Mouse (Mus musculus): ENCODE data around the gene Ascc2.
"Not testable (repeated sequence)": the region's sequence is repeated elsewhere in the genome, so short reads cannot be mapped to it uniquely, and the experiment has no call there.

The Ascc2 gene

DNA sequence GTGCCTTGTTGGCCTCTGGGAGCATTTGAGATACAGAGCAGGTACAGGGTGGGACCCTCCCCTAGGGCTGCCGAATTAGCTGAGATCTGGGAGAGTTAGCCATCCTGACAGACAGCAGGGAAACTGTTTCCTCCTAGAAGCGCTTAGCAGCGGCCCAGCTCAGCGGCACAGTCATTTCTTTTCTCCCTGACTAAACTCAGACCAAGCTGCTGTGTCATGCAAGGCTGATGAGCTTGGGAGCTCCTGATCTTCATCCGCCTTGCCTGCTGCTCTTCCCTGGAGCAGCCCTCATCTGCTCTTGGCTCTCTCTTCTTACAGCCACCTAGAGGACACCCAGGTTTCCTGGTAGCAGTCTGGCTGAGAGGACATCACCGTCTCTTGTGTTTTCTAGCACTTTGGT lies 46.6 kb downstream of the Ascc2 start:
- in situ Hi-C loops (cut with MboI, MseI), result no loop called here

DNA sequence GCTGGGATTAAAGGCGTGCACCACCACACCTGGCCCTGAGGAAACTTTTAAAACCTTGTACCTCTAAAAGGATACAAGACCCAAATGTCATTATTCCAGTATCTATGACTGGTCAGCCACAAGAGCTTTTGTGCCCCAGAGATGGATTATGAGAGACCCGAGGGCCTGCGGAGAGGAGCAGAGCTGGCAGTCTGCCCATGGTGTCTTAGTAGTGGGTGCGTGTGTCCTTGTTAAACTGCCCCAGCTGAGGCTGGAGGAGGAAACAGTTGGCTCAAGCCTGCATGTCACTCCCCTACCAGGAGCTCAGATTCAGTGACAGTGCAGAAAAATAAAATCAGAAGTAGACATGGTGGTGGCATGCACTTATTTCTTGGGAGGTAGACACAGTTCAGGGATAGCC lies 47.5 kb downstream of the Ascc2 start:
- in situ Hi-C loops (cut with MboI, MseI), result no loop called here

DNA sequence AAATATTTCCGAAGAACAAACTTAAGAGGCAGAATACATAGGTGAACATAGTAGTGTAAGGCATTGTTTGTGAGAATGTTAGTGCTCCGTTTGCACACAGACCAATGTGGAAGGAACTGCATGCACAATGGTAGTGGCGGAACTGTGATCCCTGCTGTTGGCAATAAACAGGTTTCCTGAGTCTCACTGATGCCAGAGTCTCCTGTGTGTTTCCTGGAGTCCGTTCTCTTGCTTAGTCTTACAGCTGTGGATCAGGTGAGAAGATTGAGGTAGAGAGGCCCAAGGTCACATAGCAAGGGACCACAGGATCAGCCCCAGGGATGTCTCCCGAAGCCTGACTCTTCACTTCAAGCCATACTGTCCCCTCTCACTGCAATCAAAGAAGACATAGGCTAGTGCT lies 48.0 kb downstream of the Ascc2 start:
- in situ Hi-C loops (cut with MboI, MseI), result no loop called here

DNA sequence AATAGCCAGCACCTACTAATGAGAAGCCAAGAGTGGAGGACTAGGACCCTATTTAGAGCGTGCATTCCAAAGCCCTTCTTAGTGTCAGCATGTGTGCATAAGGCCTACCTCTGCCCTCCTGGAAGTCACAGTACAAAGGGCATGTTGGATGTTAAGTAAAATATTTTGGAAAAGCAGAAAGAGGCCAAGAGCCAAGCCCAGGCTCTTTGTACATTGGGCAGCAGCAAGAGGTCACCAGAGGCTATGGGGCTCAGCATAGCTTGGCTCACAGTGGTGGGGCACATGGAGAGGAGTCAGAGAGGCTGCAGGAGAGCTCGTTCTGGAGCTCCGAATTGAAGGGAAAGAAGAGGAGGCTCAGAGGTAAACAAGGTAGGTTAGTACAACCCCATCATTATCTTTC lies 49.5 kb downstream of the Ascc2 start:
- in situ Hi-C loops (cut with MboI, MseI), result no loop called here

DNA sequence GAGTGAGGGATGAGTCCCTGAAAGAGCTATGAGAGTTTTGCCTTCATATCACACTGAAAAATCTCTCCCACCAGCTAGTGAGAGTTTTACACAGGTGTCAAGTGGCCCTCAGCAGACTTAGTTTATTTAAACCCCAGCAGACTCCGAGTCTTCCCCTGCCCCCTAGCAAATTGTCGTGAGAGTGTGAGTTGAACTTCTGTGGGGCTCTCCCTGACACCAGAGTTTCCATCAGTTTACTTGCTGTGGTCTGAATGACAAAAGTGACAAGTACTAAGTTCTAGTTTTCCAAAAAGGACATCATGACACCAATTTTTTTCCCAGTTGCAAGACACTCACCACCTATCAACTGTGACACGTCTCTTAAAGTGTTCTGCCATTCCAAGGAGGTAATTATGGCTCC lies 50.3 kb downstream of the Ascc2 start:
- in situ Hi-C loops (cut with MboI, MseI), result no loop called here

DNA sequence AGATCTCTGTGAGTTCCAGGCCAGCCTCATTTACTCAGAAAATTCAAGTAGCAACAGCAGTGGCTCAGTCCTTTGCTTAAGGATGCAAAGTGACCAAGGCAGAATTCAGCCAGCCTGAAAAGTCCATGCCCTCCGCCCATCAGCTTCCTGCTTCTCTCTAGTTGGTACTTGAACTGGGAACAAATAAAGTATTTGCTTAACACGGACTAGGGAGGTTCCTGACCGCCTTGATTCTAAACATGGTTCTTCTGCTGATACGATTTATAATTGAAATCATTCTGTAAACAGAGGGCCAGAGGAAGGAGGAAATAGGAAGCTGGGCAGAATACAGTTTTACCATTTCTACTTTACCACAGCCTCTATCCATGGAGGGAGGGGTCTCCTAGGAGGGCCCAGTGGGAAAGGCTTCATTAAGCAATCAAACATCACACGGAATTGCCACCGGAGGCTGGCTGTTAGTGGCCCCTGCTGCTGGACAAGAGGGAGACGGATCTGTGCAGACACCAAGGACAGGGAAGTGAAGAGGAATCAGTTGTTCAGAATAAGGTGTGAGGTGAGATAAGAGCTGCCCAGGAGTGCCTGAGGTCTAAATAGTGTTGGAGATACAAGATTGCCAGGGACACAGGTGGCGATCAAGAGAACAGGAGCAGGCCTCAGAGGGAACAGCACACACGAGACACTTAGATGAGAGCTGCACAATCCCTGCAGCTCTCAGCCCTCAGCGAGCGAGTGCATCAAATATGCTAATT lies 51.3 kb downstream of the Ascc2 start:
- in situ Hi-C loops (cut with MboI, MseI), result no loop called here

DNA sequence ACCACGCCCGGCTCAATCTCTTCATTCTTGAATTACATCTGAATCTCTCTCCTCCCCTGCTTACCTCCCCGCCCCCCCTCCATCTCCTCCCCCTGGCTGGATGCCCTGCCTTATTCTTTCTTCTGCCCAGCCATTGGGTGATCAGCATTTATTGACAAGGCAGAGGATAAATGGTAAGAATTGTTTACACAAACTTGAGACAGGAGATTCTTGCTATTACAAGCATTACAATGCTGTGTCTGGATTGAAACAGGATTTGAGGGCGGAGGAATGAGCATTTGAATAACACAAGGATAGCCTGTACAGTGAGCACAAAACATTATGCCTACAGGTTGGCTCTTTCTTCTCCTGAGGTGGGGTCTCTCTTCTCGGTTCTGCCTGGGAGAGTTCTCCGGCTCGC lies 52.8 kb downstream of the Ascc2 start:
- in situ Hi-C loops (cut with MboI, MseI), result no loop called here

DNA sequence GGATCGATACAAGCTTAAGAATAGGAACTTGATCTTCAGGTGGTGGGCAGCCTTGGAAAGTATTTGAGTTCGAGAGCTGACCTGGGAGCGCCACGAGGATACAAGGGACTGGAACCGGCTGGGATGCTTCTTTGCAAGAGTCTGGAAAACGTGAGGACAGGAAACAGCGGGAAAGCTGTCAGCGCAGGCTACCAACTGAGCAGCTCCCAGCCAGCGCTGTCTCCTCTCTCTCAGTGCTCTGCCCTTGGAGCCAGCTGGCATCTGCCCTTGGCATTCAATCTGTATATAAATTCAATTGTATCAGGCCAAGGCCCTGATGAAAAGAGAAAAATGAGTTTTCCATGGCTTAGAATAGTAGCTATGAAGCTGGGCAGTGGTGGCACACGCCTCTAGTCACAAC lies 53.7 kb downstream of the Ascc2 start:
- in situ Hi-C loops (cut with MboI, MseI), result no loop called here

DNA sequence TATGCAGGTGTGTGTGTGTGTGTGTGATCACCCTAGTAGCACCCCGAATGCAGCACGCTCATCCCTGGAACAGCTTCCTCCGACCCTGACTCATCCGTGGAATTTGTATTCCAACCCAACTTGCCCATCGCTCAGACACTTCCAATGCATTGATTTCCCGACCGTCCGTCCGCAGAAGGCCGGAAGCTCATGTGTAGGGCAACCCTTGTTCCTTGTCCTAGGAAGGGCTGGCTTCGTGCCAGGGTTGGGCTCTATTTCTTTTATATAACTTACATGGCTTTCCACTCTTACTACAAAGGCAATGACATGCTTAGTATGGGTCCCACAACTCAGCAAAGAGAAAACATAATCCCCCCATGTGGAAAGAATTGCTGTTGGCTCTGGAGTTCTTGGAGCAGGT lies 54.6 kb downstream of the Ascc2 start:
- in situ Hi-C loops (cut with MboI, MseI), result no loop called here

DNA sequence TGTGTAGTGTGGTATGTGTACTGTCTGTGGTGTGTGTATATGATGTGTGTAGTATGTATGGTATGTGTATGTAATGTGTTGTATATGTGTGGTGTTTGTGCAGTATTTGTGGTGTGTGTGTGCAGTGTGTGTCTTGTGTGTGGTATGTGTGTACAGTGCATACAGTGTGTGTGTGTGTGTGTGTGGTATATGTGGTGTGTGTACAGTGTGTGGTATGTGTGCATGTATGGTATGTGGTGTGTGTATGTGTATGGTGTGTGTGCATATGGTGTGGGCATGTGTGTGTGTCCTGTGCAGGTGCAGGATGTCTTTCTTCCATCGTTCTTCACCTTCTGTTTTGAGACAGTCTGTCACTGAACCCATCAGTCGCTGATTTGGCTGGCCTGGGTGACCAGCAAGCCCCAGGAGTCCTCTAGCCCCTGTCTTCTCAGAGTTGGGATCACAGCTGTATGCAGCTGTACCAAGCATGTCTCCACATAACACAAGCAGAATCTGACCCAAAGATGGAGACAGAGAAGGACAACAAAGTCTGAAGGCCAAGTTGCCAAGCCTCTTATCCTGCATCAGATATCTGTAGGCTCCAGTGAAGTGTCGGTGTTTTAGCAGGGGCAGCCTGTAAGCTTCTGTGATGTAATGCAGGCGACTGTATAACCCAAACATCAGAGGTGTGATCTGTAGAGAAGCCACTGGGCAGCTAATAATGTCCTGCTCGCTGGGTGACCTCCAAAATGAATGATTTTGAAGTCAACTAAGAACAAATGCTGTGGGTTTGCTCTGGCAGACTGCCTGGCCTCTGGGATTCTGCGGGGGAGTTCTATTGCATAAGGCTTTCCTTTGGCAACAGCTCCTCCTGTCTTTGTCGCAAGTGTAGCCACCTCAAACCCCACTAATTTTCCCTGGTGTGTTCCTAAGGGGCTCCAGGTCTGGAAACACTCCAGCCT lies 59.8 kb downstream of the Ascc2 start:
- in situ Hi-C loops (cut with MboI, MseI), result no loop called here

DNA sequence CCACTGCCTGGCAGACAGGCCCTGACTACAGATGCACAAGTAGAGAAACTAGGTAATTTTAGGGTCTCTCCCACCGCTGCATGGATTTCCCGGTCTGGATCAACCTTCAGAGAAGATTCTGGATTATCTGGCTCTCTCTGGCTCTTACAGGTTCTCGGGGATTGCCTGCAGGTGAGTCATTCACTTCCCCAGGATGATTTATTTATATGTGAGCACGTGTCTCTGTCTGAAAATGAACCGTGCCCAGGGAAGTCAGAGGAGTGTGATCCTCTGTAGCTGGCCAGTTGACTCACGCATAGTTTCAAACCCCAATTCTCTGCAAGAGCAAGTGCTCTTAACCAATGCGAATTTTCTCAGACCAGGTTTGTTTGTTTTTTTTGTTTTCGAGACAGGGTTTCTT lies 63.2 kb downstream of the Ascc2 start:
- in situ Hi-C loops (cut with MboI, MseI), result no loop called here

DNA sequence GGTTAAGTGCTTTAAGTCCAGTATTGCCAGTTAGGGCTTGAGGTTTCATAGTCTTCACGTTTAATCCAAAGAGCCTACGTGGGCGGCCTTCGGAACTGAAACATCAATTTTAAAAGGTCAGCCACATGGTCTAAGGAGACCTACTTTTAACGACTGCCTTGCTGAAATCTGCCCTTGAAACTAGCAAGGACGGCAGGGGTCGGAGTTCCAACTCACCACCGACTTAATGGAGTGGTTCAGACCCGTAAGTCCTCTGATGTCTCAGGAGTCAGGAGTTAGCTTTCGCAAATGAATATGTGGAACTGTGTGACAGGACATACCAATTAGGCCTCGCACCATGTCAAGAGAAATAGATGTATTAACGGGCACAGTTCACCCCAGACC lies 66.1 kb downstream of the Ascc2 start:
- in situ Hi-C loops (cut with MboI, MseI), result no loop called here

DNA sequence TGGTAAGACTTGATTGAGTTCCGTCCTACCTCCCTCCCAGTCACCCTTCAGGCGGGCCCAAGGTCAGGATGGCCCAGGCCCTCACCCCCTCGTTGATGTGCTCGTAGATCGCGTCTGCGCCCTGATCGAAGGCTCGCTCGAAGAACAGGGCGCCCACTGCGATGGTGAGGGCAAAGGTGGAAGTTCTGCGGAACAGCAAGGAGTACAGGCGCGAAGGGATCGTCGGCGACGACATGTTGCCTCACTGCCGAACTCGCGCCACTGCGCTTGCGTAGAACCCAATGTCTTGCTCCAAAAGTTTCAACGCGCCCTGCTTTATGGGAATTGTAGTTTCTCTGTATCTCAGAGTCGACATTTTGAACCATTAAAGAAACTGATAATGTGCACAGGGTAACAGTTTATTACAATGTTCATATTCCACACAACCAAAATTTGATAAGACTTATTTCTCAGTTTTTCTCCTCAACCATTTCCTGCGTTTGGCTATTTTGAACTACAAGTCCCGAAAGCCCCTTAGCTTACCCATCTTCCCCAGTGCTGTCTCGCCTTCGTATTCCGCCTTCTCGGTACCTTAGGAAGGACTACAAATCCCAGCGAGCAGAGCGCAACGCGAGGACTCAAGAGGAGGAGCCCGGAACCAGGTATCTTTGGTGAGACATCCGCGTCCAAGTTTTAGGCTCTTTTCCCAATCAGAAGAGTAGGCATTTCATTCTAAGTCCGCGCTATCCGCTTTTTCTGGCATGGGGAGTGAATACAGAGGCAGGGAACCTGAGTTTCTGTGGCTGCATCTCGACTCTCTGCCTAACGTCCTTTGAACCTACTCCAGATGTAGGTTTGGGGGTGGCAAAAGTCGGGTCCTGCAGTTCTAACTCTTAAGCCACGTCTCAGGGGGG lies 66.8 kb downstream of the Ascc2 start, which contains the start of the genes Uqcr10 and Zmat5:
TSS of gene Uqcr10 (minus strand) at position 271 of the 893 bp plus-strand sequence.
TSS of gene Zmat5 (plus strand) at position 607 of the 893 bp plus-strand sequence.
- in situ Hi-C loops (cut with MboI, MseI), result no loop called here

DNA sequence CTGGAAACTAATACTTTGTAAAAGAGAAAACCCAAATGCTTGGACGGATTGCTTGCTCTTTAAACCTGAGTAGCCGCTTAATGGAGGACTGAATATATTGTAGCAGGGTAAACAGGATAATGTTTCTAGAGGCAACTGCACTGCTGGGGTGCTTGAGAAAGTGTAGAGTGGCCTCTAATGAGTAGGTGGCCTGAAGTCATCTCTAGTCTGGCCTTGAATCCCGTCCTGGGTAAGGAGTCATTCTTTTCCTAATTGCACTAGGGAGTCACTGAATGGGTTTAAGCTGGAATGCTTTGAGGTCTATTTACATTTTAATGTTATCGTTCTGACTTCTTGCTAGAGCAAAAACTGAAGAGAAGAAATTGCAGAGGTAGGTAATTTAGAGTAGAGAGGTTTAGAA lies 67.6 kb downstream of the Ascc2 start:
- in situ Hi-C loops (cut with MboI, MseI), result no loop called here

DNA sequence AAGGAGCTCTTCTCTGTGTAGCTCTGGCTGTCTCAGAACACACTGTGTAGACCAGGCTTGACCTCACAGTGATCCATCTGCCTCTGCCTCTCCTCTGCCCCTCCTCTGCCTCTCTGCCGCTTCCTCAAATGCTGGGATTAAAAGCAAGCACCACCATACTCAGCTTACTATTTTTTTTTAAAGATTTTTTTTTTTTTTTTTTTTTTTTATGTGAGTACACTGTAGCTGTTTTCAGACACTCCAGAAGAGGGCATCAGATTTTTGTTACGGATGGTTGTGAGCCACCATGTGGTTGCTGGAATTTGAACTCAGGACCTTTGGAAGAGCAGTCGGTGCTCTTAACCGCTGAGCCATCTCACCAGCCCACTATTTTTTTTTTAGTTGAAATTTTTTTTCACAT lies 72.6 kb downstream of the Ascc2 start:
- in situ Hi-C loops (cut with MboI, MseI), result not testable (repeated sequence)

DNA sequence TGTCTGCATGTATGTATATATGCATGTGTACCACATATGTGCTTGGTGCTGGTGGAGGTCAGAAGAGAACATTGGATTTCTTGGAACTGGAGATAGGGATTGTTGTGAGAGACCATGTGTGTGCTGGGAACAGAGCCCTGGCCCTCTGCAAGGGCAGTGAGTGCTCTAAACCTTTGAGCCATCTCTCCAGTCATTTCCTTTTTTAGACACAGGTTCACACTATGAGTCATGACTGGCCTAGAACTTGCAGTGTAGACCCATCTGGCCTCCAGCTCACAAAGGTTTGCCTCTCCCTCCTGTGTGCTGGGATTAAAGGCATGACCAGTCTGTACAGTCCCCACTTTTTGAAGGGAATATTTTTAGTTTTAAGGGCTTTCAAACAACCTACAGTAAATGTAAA lies 75.3 kb downstream of the Ascc2 start:
- in situ Hi-C loops (cut with MboI, MseI), result no loop called here

DNA sequence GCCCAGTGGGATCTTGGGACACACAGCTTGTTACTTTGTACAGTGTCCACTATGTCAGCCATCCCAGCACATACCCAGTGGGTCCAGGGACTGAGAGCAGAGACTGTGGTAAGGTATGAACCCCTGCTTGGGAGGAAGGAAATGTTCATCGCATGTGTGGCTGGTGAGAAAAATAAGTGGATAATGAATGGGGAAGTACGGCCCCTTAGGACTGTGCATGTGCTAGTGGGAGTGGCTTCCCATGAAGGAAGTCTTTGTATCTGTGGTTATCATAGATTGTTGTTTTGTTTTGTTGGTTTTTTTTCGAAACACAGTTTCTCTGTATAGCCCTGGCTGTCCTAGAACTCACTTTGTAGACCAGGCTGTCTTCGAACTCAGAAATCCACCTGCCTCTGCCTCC lies 77.2 kb downstream of the Ascc2 start:
- in situ Hi-C loops (cut with MboI, MseI), result no loop called here

DNA sequence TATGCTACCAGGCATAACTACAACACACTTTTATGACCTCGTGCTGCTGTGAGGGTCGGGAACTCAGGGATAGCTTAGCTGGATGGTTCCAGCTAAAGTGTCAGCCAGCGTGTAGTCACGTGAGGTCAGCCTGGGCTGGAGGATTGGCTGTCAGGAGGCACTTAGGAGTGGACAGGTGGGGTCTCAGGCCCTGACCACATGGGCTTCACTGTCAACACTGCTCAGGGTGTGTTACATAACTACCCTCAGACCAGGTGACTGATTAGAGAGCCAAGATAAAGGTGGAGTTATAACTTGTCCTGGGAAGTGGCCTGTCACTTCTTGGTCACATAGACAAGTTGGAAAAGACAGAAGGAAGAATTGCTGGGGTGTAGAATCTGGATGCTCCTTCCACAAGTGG lies 78.0 kb downstream of the Ascc2 start:
- in situ Hi-C loops (cut with MboI, MseI), result no loop called here

DNA sequence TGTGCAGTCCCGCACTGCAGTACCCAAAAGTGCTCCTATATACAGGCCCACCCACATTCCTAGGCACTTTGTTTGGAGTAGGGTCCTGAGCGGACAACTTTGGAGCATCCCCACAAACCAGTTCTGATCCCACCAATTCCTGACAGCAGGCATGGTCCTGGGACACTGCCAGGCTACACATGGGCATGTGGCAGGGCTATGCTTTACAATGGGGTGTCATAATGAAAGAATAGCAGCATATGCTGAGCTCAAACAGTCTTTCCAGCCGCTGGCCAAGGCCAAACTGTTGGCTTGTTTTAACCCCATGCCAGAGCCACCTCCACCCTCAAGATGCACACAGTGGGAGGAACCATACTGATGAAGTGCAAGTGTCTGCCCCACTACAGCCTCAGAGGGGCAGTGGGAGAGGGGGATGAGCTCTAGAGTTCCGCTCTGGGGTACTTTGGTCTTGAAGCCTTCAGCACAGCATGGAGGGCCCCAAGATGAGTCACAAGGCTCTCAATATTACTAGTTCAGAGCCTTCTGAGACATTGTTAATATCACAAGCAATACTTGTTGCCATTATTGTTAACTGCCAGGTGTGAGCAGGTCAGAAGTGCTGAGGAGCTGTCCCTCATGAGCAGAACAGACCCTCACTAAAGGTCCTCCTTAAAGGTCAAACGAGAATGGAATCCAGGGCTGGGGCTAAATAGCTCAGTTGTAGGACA lies 79.1 kb downstream of the Ascc2 start:
- in situ Hi-C loops (cut with MboI, MseI), result no loop called here

DNA sequence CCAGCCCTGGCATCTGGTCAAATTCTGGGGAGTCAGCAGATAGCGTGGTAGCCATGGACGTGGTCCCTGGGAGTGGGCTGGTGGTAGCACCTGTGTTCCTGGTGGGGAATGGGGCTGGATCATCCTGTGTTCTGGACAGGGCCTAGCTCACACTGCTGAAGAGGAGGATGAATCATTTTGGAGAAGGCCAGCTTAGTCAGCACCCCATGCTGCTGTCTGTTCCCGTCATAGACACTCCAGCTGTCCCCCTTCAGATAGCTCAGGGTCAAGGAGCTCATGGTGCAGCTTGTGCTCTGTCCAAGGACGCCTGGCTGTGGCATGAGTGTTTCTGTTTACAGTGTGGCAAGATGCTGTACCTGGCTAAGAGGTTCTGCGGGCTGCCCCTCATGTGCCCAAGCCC lies 81.0 kb downstream of the Ascc2 start:
- in situ Hi-C loops (cut with MboI, MseI), result no loop called here

DNA sequence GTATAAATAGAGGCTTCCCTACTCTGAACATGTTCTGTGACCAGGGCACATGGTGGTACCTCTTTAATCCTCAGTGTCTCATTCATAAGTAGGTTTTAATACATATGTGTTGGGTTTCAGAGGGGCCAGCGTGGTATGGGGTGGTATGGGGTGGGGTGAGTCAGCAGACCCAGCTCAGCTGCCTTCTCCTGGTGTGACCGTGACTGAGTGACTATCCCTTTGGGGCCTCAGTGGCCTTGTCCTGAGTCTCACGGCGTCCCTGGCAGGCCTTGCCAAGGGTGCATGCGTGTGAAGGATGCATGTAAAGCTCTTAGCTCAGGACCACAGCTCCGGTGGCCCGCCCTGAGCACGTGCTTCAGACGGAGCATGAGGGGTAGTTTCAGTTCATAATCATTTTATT lies 82.4 kb downstream of the Ascc2 start:
- in situ Hi-C loops (cut with MboI, MseI), result no loop called here

Measured in regulatory T cell (primary cell).